Mouse (Mus musculus): Measurements from ENCODE around the gene 0610030E20Rik.

DNA sequence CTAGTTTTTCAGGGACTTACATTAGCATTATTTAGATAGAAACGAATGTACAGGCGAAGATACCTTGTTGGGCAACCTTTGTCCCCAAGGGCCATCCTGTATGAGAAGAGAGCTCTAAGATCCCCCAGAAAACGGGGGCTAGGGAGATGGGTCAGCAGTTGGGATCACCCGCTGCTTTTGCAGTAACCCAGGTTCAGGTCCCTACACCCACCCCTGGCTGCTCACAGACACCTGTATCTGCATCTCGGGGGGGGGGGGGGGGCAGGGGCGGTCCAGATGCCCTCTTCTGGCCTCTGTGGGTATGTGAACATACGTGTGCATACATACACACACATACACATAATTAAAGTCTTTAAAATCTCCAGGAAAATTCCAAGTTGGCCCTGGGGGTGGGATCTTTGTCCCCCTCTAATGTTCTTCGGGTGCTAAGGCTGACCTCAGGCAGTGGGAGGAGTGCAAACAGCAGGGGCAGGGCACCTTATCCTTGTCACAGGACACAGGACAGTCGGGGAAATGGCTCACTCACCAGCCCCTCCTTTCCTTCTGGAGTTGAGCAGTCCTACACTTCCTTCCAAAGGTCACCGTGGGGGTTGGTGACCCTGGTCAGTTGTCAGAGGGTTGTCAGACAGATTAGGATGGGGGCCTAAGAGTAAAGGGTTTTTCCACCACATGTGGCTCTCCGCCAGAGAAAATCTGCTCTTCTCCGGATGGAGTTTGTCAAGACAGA, 43.8 kb downstream of the 0610030E20Rik start:
- TF ChIP-seq POLR2A (IDR thresholded peaks at IDR 0.05; ENCODE audit: low read depth, low read length) (no peak), CTCF (IDR thresholded peaks at IDR 0.05; ENCODE audit: borderline replicate concordance, insufficient read depth, low read length) (no peak)

All from embryonic fibroblast, embryonic 13.5 days (primary cell).